In the genomic region with DNA sequence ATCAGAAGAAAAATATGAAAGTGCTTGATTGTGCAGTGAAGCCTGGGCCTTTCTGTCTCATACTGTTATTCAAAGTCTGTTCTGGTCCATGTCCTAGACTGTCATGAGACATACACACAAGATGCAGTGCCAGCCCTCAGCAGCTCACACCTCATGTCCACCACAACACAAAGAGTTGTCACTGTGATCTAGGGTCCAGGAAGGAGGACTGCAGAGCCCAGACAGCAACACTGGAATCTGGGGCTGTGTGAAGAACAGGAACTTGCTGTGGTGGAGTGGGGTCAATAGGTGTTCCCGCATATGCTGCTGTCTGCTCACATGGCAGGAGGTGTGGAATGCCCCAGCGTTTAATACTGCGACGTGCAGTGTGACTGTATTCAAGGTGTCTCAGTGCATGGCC, we compare ENCODE assay signal across 30 mouse cellular contexts.
"Had no signal": no experiment of that assay in that cellular context is flagged by ENCODE, and none has a peak within 500 bp of the region (broad histone marks: within the 10 kb centered on the region; RNA-seq: fewer than 3 reads in every experiment).

No protein-coding gene starts in this region.

- DNase-seq: left cerebral cortex, postnatal 4 days; liver; liver, embryonic 13.5 days; liver, postnatal 0 days; lung, adult 18-20 months; lung, adult 2 months; lung, embryonic 14.5 days; lung, postnatal 10 days; lung, postnatal 14 days; lung, postnatal 36 days; lung, postnatal 4 days had no signal

- H3K36me3 ChIP-seq: limb, embryonic 10.5 days; limb, embryonic 12.5 days; limb, embryonic 13.5 days; limb, embryonic 15.5 days; liver, embryonic 12.5 days; liver, embryonic 13.5 days; liver, embryonic 15.5 days; lung, embryonic 15.5 days; midbrain, embryonic 10.5 days; midbrain, embryonic 12.5 days; midbrain, embryonic 13.5 days; midbrain, embryonic 15.5 days had no signal

- H3K27me3 ChIP-seq: liver, embryonic 12.5 days; liver, embryonic 13.5 days; liver, embryonic 15.5 days; lung, embryonic 15.5 days; midbrain, embryonic 12.5 days; midbrain, embryonic 13.5 days; midbrain, embryonic 15.5 days had no signal

- H3K9ac ChIP-seq: limb, embryonic 12.5 days; limb, embryonic 13.5 days; limb, embryonic 15.5 days; liver, embryonic 12.5 days; liver, embryonic 13.5 days; liver, embryonic 14.5 days; liver, embryonic 15.5 days; liver, postnatal 0 days; lung, embryonic 14.5 days; lung, embryonic 15.5 days; midbrain, embryonic 12.5 days; midbrain, embryonic 13.5 days; midbrain, embryonic 15.5 days had no signal

- H3K4me2 ChIP-seq: limb, embryonic 12.5 days; limb, embryonic 13.5 days; limb, embryonic 15.5 days; liver, embryonic 11.5 days; liver, embryonic 12.5 days; liver, embryonic 13.5 days; liver, embryonic 15.5 days; lung, embryonic 14.5 days; lung, embryonic 15.5 days; midbrain, embryonic 12.5 days; midbrain, embryonic 13.5 days; midbrain, embryonic 15.5 days had no signal

- H3K9me3 ChIP-seq: limb, embryonic 10.5 days; limb, embryonic 12.5 days; limb, embryonic 13.5 days; limb, embryonic 15.5 days; liver, embryonic 12.5 days; liver, embryonic 13.5 days; liver, embryonic 15.5 days; lung, embryonic 15.5 days; megakaryocyte, embryonic 14.5 days; midbrain, embryonic 10.5 days; midbrain, embryonic 12.5 days; midbrain, embryonic 13.5 days; midbrain, embryonic 15.5 days had no signal

- H3K4me1 ChIP-seq: liver, embryonic 12.5 days; liver, embryonic 13.5 days; liver, embryonic 15.5 days; megakaryocyte, embryonic 14.5 days; midbrain, embryonic 12.5 days; midbrain, embryonic 13.5 days; midbrain, embryonic 15.5 days had no signal

- ATAC-seq: liver, embryonic 12.5 days; liver, postnatal 0 days; lung, postnatal 0 days; midbrain, embryonic 13.5 days; midbrain, embryonic 15.5 days; midbrain, embryonic 16.5 days had no signal

- H3K27ac ChIP-seq: left cerebral cortex, adult 2 months; limb, embryonic 10.5 days; limb, embryonic 12.5 days; limb, embryonic 13.5 days; limb, embryonic 15.5 days; liver, embryonic 12.5 days; liver, embryonic 13.5 days; liver, embryonic 14.5 days; liver, embryonic 15.5 days; lung, embryonic 15.5 days; macrophage; midbrain, embryonic 10.5 days; midbrain, embryonic 12.5 days; midbrain, embryonic 13.5 days; midbrain, embryonic 15.5 days had no signal

- H3K4me3 ChIP-seq: left cerebral cortex, adult 2 months; limb, embryonic 10.5 days; limb, embryonic 12.5 days; limb, embryonic 13.5 days; limb, embryonic 15.5 days; liver, embryonic 12.5 days; liver, embryonic 13.5 days; liver, embryonic 15.5 days; lung, embryonic 15.5 days; megakaryocyte, embryonic 14.5 days; midbrain, embryonic 10.5 days; midbrain, embryonic 12.5 days; midbrain, embryonic 13.5 days; midbrain, embryonic 15.5 days; myocyte had no signal
